Mouse (Mus musculus) testis, adult 2 months (tissue): ENCODE data around the gene Gabrr1.

Source experiments
- CTCF ChIP-seq: fragments of 200-500 bp; IDR thresholded peaks from 2 replicates; pipeline ENCODE4 v1.5.1; 2012; ENCODE audit warnings: low read depth, mild to moderate bottlenecking, inconsistent platforms, low read length, moderate library complexity; ENCODE audit not compliant: control insufficient read depth, insufficient read depth, insufficient replicate concordance
- POLR2A ChIP-seq: fragments of 200-500 bp; IDR thresholded peaks from 2 replicates; pipeline ENCODE4 v1.6.1; 2012; ENCODE audit warnings: low read depth, mild to moderate bottlenecking, inconsistent platforms, low read length, moderate library complexity; ENCODE audit not compliant: control insufficient read depth

- TF ChIP-seq CTCF (no peak), POLR2A (no peak)
Observed at GRCm38 (mm10) chr4:33152087-33153038, 20.0 kb downstream of the Gabrr1 start.
